Mouse (Mus musculus) right cerebral cortex, adult 2 months (tissue): ENCODE data around the gene Cela1.

ENCODE experiments used
- DNase-seq, 2 experiments: peaks; one replicate each; pipeline ENCODE4 v3.0.0; 2021 to 2022; ENCODE audit warnings: low spot score in 2 of 2

Gene Cela1

GRCm38 (mm10) chr15:100635851-100636645 is 51.7 kb downstream of the Cela1 start:
- DNase-seq: no peak

- no peak for DNase-seq
Measured at GRCm38 (mm10) chr15:100635239-100635638, 52.5 kb downstream of the Cela1 start.

DNA sequence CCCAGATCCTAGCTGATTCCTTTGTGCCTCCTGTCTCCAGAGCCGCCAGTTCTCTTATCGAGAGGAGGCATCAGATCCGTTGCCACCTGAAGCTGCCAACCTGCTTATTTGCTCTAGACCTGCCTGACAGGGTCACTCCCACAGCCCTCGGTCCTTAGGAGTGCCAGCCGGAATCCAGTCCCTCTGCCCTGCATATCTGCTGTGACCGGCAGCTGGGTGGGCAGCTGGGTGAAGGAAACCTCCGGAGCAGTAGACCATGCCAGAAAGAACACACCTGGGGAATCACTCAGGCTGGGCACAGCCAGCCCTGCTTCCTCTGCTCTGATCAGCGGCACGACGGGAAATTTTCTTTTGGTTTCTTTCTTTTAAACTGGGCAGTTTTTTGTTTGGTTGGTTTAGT is 54.4 kb downstream of the Cela1 start:
- no peak for DNase-seq

DNA sequence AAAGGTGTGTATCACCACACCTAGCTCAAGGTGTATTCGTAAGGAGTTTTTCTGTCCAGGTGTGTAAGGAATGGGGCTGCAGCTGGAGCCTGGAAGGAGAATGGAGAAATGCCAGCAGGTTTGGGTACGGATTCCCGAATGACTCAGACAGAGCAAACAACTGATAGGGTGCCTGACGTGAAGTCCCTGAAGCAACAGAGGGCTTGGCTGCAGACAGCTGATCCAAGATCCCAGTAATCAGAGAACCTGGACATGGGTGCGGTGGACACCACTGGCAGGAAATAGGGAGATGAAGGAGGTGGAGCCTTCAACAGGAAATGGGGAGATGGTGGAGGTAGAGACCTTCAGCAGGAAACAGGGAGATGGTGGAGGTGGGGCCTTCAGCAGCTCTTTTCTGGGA is 55.4 kb downstream of the Cela1 start:
- DNase-seq: no peak

GRCm38 (mm10) chr15:100631454-100632170 is 56.1 kb downstream of the Cela1 start:
- DNase-seq: no peak

DNA sequence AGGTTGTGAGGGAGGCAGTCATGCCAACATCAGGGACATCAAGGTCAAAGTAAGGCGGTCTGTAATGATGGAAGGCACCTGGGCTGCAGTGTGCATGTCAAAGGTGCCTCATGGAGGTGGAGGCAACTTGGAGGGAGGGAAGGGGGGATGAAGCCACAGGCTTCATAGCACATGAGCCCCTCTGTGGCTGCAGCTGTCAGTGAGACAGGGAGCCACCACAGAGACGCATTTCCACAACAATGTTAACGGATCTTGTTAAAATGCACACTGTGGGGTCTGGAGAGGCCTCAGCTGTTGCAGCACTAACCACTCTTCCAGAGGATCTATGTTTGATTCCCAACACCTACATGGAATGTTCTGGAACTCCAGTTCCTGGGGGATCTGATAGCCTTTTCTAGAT is 57.6 kb downstream of the Cela1 start:
- DNase-seq: no peak

DNA sequence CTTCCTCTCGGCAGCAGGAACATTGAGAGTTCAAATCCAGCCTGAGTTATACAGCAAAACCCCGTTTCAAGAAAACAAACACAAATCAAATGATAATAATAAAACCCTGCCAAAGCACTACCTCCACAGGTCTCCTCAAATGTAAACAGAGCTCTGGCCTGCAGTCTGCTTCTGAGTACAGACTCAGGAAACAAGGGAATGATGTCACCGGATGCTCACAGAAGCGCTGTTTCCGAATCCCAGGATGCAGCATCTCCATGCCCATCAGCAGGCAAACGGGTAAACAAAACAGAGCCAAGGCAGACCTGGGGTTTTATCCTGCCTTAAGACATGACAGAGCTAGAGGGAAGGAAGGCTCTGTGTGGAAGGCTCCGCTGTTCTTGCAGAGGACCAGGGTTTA is 58.9 kb downstream of the Cela1 start:
- DNase-seq: no peak

DNA sequence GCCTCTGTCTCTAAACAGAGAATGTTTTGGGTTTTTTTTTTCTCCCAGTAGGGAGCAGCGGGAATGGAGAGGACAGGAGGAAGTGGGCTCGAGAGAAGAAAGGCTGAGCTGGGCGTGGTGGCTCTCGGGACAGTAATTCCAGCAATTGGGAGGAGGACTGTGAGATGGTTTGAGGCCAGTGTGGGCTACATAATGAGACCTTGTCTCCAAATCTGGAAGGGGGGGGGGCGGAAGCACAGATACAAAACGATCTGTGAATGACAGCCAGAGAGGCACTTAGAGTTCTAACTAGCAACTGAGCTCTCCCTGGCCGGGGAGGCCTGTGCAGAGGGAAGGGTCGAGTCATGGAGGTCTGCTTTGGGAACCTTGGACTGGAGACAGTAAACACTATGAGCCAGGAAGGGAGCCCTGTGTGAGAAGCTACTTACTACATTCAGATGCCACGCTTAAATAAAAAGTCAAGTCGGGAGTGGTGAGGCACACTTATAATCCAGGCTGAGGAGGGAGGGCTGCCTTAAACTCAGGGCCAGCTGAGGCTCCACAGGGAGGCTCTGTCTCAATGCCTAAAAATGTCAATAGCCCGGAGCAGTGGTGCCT is 59.8 kb downstream of the Cela1 start:
- no peak for DNase-seq

- no peak for DNase-seq
Measured at GRCm38 (mm10) chr15:100627287-100627686, 60.4 kb downstream of the Cela1 start.

- no peak for DNase-seq
Measured at GRCm38 (mm10) chr15:100624435-100624834, 63.3 kb downstream of the Cela1 start.
